Mouse (Mus musculus) T-helper 1 cell (primary cell): ENCODE data around the gene Copg1.
"Not testable (repeated sequence)": the region's sequence is repeated elsewhere in the genome, so short reads cannot be mapped to it uniquely, and the experiment has no call there.

ENCODE experiments used
- in situ Hi-C: fragments of 300-600 bp; cut with MboI, MseI; formaldehyde crosslinking; loops from one replicate; pipeline ENCODE4 v1.15.1; 2025; ENCODE audit warnings: high pct_unique_total_duplicates

Gene Copg1

DNA sequence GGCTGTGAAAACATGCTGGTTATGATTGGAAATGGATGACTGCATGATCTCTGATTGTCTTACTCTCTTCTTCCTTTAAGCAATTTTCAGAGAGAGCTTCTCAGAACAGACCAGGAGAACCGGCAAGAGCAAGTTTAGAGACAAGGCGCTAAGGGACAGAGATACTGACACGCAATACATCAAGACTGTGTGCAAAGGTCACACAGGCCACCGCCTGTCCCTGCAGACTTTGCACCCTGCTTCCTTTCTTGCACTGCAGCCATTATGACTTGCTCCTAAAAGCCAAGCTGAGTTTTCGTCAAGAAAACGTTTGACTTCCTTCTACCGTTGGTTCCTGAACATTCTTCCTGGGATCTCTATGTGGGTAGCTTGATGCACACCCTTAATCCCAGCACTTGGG, 12.1 kb upstream of the Copg1 start:
- in situ Hi-C loops: no loop called here

DNA sequence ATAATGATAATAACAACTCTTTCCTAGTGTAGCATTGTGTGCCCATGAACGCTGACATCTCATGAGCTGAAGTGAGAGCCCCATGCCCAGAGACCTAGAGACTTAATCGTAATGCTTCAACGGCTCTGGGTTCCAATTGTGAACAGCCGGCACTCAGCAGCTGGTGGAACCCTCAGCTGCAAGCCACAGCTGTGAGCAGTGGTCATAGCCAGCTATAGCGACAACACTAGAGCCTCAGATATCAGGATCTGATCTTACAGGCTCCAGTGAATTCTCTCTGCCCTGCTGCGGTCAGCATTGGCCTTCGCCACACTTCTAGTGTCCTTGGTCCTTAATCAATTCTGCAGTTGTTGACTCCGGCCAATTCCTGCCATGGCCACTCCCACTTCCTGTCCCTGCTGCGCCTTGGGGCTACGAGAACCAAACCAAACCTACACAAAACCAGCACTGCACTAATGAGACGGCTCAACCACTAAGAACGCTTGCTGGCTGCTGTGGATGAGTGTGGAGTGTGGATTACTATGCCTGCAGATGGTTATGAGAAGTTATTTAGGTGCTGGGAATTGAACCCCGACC, 11.5 kb upstream of the Copg1 start:
- in situ Hi-C loops: no loop called here

DNA sequence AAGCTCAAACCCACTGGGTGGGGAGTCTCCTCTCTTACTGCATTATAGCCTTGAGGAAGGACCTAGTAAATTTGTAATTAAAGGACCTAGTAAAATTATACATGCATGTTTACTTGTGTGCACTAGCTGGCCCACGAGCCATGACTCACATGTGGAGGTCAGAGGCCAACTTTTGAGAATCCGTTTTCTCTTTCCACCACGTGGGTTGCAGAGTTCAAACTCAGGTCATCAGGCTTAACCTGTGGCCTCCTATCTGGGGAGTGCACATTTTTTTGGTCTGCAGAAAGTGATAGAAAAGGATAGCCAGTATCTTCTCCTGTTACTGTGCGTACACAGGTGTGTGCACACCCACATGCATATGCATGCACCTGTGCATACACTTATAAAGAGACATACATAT, 8.6 kb upstream of the Copg1 start:
- in situ Hi-C loops: no loop called here

DNA sequence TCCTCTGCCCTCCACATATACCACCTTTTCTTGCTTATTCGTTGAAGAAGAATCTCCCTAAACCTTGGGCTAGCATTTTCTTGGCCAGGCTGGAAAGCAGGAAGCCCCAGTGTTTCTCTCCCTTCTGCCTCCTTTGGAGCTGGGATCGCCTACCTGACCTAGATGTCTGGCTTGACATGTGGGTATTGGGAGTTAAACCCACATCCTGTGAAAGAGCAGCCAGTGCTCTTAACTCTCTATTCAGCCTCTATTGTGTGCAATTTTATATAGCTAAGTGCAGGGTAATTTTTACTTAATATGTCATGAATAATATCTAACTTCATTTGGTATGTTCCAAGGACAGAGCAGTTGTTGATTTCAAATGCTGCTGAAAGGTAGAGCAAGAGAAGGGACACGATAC, 8.0 kb upstream of the Copg1 start:
- in situ Hi-C loops: no loop called here

DNA sequence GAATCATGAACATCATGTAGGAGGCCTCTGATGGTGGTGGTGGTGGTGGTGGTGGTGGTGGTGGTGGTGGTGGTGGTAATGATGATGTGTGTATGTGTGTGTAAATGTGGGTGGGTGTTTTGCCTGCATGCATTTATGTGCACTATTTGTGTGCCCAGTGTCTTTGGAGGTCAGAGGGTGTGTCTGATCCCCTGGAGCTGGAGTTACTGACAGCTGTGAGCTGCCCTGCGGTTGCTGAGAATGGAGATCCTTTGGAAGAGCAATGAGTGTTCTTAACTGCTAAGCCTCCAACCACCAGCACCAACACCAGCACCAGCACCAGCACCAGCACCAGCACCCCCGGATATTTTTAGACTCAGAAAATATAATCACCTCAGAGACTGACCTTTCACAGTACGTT, 5.4 kb upstream of the Copg1 start:
- in situ Hi-C loops: no loop called here

DNA sequence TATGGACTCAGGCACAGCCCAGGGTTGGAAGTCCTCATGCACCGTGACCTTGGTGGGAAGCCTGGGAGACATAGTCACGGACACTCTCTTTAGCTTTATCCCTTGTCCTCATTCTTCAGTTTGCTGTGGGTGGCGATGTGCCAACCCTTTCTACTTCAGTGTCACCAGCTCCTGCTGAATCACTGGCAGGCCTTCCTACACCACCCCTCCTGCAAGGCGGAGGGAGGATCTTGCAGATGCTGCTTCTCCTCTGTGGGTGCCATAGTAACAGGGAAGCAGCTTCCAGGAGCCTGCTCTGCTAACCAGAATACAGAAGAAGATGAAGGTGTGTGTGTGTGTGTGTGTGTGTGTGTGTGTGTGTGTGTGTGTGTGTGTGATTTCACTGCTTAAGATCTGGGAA, 4.8 kb upstream of the Copg1 start:
- in situ Hi-C loops: no loop called here

DNA sequence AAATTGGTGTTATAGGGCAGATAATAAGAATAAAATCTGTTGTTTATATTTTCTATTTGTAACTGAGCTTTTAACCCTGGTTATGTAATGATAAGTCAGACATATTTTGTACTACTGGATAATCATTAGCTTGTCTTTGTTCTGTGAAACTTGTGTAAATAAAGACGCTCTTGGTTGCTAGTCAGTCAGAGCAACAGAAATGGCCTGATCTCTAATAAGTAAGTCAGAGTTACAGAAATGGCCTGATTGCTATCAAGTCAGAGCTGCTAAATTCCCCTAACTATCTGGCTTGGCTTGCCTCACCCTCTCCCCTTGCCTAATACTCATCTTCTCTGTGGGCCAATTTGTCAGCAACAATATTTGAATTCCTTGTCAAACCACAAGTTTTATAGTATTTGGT, 893 bp upstream of the Copg1 start:
- in situ Hi-C loops: no loop called here

DNA sequence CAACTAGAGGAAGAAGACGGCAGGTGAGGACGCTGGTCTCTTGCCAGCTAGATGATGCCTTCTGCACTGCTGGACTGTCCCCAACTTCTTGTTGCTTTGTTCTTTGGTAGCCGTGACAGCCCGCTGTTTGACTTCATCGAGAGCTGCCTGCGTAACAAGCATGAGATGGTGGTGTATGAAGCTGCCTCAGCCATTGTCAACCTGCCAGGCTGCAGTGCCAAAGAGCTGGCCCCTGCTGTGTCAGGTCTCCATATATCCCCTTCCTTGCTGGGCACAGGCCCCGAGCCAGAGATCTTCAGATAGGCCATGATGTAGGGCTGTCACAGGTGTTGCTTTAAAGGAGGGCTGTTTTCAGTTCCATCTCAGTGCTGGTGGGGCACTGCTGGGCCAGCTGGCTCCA, 6.3 kb downstream of the Copg1 start:
- in situ Hi-C loops: loop anchor here (5.0 kb wide), 1 partner anchor 98 kb away; no protein-coding TSS in a partner anchor

DNA sequence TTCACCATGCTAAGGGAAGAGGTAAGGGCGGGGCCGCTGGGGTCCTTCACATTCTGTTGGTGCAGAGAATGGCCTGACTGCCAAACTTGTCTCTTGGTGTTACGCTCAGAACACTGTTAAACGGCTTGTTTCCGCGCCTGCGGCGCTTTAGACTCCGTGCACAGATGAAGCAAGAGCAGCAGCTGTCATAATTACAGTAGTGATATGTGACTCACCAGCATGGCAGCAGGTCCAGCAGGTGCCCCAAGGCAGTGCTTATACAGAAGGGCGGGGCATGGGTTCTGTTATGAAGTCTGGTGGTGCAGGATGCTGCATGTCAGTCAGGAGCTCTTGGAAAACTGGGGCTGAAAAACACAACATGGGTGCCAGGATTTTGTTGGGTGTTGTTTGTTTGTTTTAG, 10.4 kb downstream of the Copg1 start:
- in situ Hi-C loops: no loop called here

DNA sequence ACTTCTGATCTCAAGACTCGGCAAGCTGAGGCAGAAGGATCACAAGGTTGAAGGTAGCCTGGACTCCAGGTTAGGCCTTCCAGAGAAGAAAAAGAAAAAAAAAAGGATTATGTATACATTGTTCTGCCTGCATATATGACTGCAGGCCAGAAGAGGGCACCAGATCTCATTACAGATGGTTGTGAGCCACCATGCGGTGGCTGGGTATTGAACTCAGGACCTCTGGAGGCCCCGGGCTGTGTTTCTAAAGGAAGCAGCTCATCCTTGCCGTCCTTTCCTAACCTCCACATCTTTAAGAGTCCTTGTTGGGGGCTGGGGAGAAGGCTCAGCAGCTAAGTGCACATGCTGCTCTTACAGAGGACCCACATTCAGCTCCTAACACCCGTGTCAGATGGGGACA, 19.0 kb downstream of the Copg1 start:
- in situ Hi-C loops: loop anchor here (5.0 kb wide), 1 partner anchor 176 kb away; the partner anchor contains the start of gene Rpn1

DNA sequence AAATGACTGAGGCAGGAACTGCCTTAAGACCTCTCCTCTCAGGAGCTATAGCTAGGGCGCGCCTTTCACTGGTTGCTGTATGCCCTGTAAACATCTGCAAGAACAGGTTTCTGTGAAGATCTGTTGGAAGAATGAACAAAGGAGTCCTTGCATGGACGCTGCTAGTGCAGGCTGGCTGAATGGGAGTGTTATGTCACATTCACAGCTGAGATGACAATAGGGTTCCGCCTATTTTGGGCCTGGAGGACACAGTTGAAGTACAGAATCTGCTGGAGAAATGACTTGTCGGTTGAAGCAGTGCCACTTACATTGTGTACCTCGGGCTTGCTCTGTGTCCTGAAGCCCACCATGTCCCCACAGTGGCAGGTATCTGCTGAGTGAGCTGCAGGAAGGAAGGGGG, 21.6 kb downstream of the Copg1 start:
- in situ Hi-C loops: loop anchor here (5.0 kb wide), 1 partner anchor 173 kb away; the partner anchor contains the start of gene Rpn1

DNA sequence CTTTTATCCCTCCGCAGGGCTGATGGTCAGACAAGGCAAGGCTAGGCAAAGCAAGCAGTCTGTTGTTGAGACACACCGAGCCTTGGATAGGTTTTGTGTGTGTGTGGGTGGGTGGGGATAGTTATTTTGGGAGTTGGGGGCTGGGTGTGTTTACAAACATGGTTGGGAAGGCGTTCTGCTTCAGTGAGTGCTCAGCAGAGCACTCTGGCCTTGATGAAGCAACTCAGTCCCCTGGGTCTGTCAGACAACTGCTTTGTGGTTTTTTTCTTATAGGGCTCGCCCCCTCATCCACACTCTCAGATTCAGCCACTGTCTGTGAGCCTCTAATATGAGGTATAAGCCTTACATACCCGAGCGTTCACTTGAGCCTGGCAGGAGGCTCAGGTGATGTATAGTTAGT, 23.9 kb downstream of the Copg1 start:
- in situ Hi-C loops: no loop called here

DNA sequence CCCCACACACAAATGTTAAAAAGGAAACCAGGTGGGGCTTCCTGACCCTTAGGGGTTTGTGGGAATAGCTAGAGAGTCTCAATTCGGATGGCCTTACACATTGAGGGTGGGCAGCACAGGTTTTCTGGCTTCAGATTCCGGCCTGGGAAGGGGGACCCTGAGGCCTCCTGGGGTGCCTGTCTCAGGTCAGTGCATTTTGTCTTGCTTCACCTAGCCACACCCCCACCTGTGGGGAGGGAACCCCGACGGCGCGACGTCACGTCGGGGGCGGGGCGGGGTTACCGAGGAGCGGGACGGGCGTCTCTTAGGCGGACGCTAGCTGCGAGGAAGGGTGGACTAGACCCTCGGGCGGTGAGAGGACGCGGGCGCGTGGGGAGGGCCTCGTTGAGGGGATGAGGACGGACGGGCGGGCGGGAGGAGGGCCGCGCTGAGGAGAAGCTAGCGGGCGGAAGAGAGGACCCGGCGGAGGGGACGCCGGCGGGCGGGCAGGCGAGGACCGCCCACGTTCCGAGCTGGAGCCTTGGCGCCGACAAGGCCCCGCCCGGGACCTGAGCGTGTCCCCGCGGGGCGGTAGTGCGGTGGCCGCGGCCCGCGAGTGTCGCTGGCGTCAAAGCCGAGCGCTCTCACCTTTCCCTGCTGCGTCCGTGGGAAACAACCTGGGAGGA, 26.2 kb downstream of the Copg1 start, which contains the start of gene Hmces:
Hmces (plus strand) TSS at position 275 of the 665 bp plus-strand sequence.
- in situ Hi-C loops: no loop called here

DNA sequence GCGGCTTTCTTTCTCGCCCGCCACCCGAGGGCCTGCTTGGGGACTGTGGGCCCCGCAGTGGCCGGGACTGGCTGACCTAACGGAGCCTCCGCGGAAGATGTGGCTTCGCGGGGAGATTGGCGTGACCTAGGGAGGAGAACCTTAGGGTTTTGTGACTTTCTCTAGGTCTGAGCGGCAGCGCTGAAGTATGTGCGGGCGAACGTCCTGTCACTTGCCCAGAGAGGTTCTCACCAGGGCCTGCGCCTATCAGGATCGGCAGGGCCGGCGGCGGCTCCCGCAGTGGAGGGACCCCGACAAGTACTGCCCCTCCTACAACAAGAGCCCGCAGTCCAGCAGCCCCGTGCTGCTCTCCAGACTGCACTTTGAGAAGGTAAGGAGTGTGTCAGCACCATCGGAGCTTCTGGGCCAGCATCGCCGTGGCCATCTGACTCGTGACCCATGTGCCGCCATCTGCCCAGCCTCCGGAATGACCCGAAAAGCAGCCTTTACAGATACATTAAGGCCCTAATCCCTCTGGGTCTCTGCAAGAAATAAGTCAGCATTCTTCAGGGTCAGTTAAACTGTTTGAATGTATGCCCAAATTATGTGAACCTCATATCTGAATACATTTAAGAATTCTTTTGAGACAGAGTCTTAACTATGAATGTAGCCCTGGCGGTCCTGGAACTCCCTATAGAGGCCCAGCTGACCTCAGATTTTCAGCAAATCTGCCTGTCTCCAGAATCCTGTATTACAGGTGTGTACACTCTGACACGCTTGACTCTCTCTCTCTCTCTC, 26.9 kb downstream of the Copg1 start:
- in situ Hi-C loops: no loop called here

DNA sequence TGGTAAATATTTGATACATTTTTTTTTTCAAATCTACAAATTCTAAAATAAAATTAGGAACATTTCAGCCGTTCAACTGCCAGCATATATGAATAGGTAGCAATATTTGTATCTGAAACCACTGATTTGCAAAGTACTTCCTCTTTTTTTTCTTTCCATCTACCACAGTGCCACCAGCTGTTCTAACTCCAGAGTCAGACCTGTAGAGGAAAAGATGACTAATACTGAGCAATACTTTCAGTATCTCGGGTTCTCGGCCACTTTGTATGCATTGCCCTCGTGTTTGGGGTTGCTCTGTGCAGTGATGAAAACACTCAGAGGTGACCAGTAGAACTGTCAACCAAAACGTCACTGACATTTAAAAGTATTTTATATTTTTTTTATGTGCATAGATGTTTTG, 28.3 kb downstream of the Copg1 start:
- in situ Hi-C loops: no loop called here

DNA sequence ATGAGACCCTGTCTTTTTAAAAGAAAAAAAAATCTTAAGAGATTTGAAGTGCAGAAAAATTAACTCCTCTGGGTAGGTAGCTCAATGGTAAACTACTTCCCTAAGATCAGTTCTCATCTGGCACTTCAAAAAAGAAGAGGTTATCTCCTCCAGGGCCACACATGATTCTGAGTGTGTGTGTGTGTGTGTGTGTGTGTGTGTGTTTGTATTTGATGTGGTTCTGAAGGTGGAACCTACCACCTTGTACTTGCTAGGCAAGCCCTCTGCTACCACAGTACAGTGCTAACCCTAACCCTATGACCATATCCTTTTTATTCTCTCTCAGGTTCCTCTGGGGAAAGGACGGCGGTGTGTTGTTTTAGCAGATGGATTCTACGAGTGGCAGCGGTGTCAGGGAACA, 33.6 kb downstream of the Copg1 start:
- in situ Hi-C loops: loop anchor here (10.0 kb wide), 1 partner anchor 1816 kb away; no protein-coding TSS in a partner anchor

DNA sequence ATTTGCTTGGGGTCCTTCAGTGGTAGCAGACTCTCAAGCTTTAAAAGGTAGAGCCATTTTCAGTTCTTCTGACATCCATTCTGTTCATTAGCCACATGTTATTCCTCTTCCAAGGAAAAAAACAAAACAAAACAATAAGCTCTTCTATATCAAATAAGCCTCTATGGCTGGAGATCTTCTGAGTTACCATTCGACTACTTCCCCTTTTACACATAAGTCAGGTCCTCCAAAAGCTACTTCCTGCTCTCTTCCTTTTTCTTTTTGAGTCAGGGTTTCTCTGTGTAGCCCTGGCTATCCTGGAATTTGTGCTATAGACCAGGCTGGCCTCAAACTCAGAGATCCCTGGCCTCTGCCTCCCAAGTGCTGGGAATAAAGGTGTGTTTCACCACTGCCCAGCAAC, 36.0 kb downstream of the Copg1 start:
- in situ Hi-C loops: loop anchor here (10.0 kb wide), 1 partner anchor 1819 kb away; no protein-coding TSS in a partner anchor

DNA sequence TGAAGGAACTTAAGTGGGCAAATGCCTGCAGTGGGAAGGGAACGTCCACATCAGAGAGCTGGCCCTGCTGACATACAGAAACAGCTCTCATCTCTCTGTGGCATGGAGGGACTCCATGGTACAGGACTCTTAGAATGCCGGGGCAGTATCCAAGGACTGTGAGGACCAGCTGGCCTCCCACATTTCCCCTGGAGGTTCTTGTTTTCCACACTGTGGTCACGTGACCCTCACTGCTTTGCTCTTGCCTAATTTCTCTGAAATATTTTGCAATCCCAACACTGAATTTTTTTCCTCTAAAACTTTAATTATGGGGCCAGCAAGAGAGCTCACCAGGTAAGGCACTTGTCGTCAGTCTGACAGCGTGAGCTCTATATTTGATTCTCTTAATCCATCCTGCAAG, 47.4 kb downstream of the Copg1 start:
- in situ Hi-C loops: no loop called here

DNA sequence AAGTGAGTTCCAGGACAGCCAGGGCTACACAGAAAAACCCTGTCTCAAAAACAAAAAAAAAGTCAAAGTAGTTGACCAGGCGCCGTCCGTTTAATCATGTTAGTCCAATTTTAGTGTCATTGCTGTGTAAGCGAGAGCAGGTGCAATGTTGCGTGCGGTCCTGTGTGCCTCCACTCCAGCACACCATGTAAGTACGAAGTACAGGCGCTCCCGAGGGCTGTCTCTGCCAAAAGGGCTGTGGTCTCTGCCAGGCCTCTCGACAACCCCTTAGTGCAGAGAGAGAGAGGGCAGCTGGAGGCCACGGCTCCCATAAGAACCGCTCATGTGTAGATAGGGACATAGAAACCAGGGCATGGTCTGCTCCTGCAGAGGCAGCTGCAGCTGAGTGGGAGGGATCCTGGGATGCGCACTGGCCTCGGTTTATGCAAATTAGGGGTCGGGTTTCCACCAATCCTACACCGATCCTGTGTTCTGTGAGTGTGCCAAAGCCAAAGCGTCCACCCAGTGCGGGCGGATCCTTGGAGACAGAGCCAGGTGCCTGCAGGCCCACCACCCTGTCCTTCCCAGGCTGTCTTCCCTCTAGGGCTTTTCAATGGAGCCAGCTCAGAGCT, 49.7 kb downstream of the Copg1 start:
- in situ Hi-C loops: no loop called here

DNA sequence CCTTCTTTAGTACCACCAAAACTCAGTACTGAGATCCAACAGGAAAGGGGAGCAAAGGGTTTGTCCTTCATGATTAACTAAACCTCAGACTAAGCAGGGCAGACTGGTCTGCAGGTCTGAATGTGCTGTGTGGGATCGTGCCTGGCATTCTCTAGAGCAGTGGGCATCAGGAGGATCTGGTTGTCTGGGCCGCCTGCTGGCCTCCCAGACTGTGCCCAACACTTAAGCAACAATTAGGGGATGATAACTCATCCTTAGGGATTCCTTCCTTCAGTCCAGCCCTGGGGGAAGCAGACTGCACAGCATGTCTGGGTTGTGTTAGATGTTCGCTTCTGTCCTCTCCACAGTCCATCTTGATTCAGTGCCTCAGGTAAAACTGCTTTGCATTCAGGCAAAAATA, 51.3 kb downstream of the Copg1 start:
- in situ Hi-C loops: no loop called here

DNA sequence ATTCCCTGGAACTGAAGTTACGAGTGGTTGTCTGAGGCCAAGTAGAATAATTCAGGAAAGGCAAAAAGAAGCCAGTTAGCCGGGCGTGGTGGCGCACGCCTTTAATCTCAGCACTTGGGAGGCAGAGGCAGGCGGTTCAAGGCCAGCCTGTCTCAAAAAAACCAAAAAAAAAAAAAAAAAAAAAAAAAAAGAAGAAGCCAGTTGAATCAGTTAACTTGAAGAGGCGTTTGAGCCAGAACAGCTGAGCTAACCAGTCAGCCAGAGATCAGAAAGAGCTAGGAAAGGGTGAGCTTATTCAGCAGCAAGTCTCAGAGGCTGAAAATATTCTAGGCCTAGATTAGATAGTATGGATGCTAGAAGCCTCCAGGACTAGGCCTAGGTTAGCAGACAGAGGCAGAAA, 54.6 kb downstream of the Copg1 start:
- in situ Hi-C loops: no loop called here

DNA sequence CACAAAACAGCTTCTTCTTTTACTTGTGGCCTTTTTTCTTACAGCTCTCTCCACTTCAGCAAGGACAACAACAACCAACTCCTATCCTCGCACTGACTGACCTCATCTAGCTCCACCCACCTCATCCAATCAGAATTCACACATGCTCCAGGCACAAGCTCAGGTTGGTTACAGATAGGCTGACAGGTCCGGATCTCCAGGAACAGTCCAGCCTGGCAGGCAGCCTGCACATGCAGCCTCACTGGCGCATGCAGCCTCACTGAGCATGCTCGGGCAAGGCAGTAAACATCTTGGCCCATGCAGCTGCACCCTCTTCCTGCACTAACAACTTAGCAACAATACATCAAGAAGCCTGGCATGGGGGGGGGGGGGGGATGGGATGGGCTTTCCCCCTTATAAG, 74.8 kb downstream of the Copg1 start:
- in situ Hi-C loops: not testable (repeated sequence)
